Mouse (Mus musculus) hindbrain, embryonic 12.5 days (tissue): Measurements from ENCODE around the gene Cln5. TPM values are rescaled to one million over a fixed set of nuclear protein-coding genes. Genes with fewer than 3 reads are reported as not detected.

Experiments used
- ATAC-seq: fragments of 200-750 bp; cut with Nextera tagmentation; 2 replicates; pipeline ENCODE4 v1.8.0; 2017; ENCODE audit warnings: moderate TSS enrichment; ENCODE audit not compliant: low FRiP score
- H3K27ac ChIP-seq: fragments of 300-500 bp; sonication (generic); 2 replicates; pipeline ENCODE4 v1.5.1; 2016; ENCODE audit warnings: mild to moderate bottlenecking
- H3K27me3 ChIP-seq: fragments of 300-500 bp; sonication (generic); 2 replicates; pipeline ENCODE4 v1.6.1; 2016; ENCODE audit warnings: mild to moderate bottlenecking
- H3K36me3 ChIP-seq: fragments of 300-500 bp; sonication (generic); 2 replicates; pipeline ENCODE4 v1.6.1; 2016; ENCODE audit warnings: mild to moderate bottlenecking
- H3K4me1 ChIP-seq: fragments of 300-500 bp; sonication (generic); 2 replicates; pipeline ENCODE4 v1.6.1; 2016
- H3K4me2 ChIP-seq: fragments of 300-500 bp; sonication (generic); replicated peaks from 2 replicates; pipeline ENCODE4 v1.6.1; 2016; ENCODE audit warnings: mild to moderate bottlenecking
- H3K4me3 ChIP-seq: fragments of 300-500 bp; sonication (generic); 2 replicates; pipeline ENCODE4 v1.5.1; 2016; ENCODE audit warnings: mild to moderate bottlenecking
- H3K9ac ChIP-seq: fragments of 300-500 bp; sonication (generic); 2 replicates; pipeline ENCODE4 v1.6.1; 2016; ENCODE audit warnings: mild to moderate bottlenecking, moderate library complexity
- H3K9me3 ChIP-seq: fragments of 300-500 bp; sonication (generic); replicated peaks from 2 replicates; pipeline ENCODE4 v1.6.1; 2016; ENCODE audit warnings: mild to moderate bottlenecking
- WGBS: fragments of 180-500 bp; shearing (Covaris S2); methylation state at CpG from one replicate; pipeline ENCODE4 v1.1.7; 2016; 5-methylcytosine and 5-hydroxymethylcytosine counted together
- polyA plus RNA-seq: library from polyadenylated mRNA; unstranded; fragments of >200 nt; fragmentation: Nextera tagmentation; extraction: Ambion mirVana; gene quantifications from 2 replicates; pipeline ENCODE4 v1.2.1, GENCODE M21; 2016

Cln5 gene
- polyA plus RNA-seq, 1 experiment from 2014 or later = 23.0 TPM

DNA sequence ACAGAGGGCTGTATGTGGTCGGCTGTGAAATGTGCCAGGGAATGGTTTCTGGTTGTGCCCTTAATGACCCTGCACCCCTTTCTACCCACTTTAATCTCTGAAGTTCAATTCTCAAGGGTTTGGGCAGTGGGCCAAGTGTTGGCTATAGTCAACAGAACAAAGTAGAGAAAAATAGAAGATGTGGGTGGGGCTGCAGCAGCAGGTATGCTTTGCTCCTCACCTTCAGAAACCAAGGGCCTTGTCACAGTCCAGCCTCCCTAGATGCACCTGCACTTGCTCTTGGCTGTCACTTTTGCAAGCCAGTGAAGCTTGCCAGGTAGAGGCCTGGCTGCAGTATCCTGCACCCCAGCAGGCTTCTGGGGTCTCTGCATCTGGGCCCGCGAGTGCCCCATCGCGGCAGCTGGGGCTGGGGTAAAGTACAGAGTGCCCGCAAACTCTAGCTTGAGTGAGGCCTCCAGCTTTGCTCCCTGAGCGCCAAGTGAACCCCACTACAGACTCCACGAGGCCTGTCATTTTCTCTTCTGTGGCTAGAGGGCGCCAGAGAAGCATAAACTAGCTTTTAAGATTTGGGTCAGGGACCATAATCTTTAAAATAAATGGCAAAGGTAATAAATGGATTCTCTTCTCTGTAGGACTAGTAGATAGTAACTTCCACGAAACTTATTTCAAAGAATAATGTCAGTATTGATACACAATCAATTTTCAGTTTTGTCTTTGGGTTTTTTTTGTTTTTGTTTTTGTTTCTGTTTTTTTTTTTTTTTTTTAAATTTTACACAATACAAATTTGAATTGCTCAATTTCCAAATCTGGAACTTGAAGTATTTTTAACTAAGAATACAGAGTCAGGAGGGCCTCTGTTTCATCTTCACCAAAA, 4.5 kb upstream of the Cln5 start:
- Histone ChIP-seq H3K4me2 (no peak overlapping the region), H3K27me3 (no peaks in the 10 kb centered on the region), H3K36me3 (no peaks in the 10 kb centered on the region), H3K4me1 (peaks cover 1% of the 10 kb centered on the region), H3K4me3 (no peak overlapping the region), H3K27ac (no peak overlapping the region), H3K9me3 (0 out of 2 replicates have a peak, but pooled peaks cover 1% of the 10 kb centered on the region), H3K9ac (no peak overlapping the region)
- no peak for ATAC-seq
- 17% methylated on average over 10 of the region's 10 CpGs for whole genome bisulfite sequencing

- no peak; the same call in 1 of the 2 replicates for ATAC-seq
- 13% methylated on average over 12 of the region's 12 CpGs for WGBS
Measured at GRCm38 (mm10) chr14:103069465-103069863, 552 bp upstream of the Cln5 start.

DNA sequence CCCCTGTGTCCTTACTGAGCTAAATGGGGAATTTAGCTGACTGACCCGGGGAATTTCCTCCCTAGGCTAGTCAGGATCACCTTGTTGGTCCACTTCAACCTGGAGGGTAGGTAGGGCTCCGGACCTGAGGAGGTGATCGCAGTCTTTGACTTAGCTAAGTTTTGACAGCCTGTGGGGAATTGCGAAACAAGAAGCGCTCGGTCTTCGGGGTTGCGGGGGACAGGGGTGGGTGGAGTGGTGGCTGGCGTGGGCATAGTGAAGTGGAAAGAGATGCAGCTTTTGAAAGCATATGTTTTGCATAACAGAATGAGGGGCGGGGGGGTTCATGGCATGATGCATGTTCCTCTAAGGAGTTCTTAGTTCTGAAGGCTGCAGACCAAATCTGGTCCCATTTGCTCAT, 774 bp downstream of the Cln5 start:
- Histone ChIP-seq H3K9ac (peak overlapping the region; percentile 66), H3K27me3 (no peaks in the 10 kb centered on the region), H3K9me3 (no peaks in the 10 kb centered on the region), H3K4me1 (peaks cover 6% of the 10 kb centered on the region), H3K4me3 (peak overlapping the region; percentile 54), H3K4me2 (peak overlapping the region; percentile 84), H3K27ac (peak overlapping the region; percentile 79; the same call in 1 of the 2 replicates), H3K36me3 (peaks cover 20% of the 10 kb centered on the region)
- 5% methylated on average over 10 of the region's 10 CpGs for WGBS
- no peak for ATAC-seq

More at GRCm38 (mm10) chr14:103069465-103069863, 552 bp upstream of the Cln5 start:
- H3K4me3 ChIP-seq = peak overlapping the region; percentile 54
- H3K4me2 ChIP-seq = peak overlapping the region; percentile 84
- H3K9ac ChIP-seq = peak overlapping the region; percentile 66
- H3K27me3 ChIP-seq = no peaks in the 10 kb centered on the region
- H3K9me3 ChIP-seq = no peaks in the 10 kb centered on the region
- H3K4me1 ChIP-seq = peaks cover 6% of the 10 kb centered on the region
- H3K36me3 ChIP-seq = peaks cover 12% of the 10 kb centered on the region; the same call in 1 of the 2 replicates
- peak overlapping the region; percentile 79 for H3K27ac ChIP-seq

DNA sequence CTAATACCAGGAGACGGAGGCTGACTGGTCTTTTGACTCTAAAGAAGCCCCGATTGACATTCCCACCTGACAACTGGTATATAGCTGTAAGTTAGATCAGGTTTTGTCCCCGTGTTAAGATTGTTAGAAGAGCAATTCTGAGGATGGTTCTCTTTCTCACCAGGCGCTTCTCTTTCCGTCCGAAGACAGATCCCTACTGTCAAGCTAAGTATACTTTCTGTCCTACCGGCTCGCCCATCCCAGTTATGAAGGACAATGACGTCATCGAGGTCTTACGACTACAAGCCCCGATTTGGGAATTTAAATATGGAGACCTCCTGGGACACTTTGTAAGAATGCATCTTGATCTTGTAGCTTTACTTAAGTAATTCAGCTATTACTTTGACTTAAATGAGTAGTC, 1.5 kb downstream of the Cln5 start:
- no peak overlapping the region for H3K4me2 ChIP-seq
- no peak for ATAC-seq
- H3K27me3 ChIP-seq = no peaks in the 10 kb centered on the region
- H3K27ac ChIP-seq = no peak overlapping the region
- H3K9ac ChIP-seq = no peak overlapping the region
- H3K36me3 ChIP-seq = peaks cover 24% of the 10 kb centered on the region
- no peak overlapping the region for H3K4me3 ChIP-seq
- WGBS = 93% methylated on average over 12 of the region's 12 CpGs
- no peaks in the 10 kb centered on the region for H3K9me3 ChIP-seq
- H3K4me1 ChIP-seq = peaks cover 6% of the 10 kb centered on the region

GRCm38 (mm10) chr14:103072731-103073130, 2.7 kb downstream of the Cln5 start:
- no peaks in the 10 kb centered on the region for H3K27me3 ChIP-seq
- no peak overlapping the region for H3K4me2 ChIP-seq
- no peak overlapping the region for H3K27ac ChIP-seq
- H3K4me3 ChIP-seq = no peak overlapping the region
- peaks cover 29% of the 10 kb centered on the region for H3K36me3 ChIP-seq
- 92% methylated on average over 4 of the region's 4 CpGs for WGBS
- H3K4me1 ChIP-seq = peaks cover 6% of the 10 kb centered on the region
- no peak for ATAC-seq
- H3K9ac ChIP-seq = no peak overlapping the region
- no peaks in the 10 kb centered on the region for H3K9me3 ChIP-seq

GRCm38 (mm10) chr14:103073825-103074224, 3.8 kb downstream of the Cln5 start:
- WGBS = 84% methylated on average over 8 of the region's 8 CpGs
- ATAC-seq = no peak
- Histone ChIP-seq H3K9me3 (no peaks in the 10 kb centered on the region), H3K36me3 (peaks cover 32% of the 10 kb centered on the region), H3K27ac (no peak overlapping the region), H3K9ac (no peak overlapping the region), H3K4me3 (no peak overlapping the region), H3K27me3 (no peaks in the 10 kb centered on the region), H3K4me2 (no peak overlapping the region), H3K4me1 (peaks cover 6% of the 10 kb centered on the region)

GRCm38 (mm10) chr14:103075166-103075565, 5.2 kb downstream of the Cln5 start:
- Histone ChIP-seq H3K9ac (peak overlapping the region; percentile 38; the same call in 1 of the 2 replicates), H3K27me3 (no peaks in the 10 kb centered on the region), H3K9me3 (no peaks in the 10 kb centered on the region), H3K4me1 (peaks cover 6% of the 10 kb centered on the region), H3K27ac (no peak overlapping the region), H3K4me2 (no peak overlapping the region), H3K36me3 (peaks cover 38% of the 10 kb centered on the region), H3K4me3 (no peak overlapping the region)
- ATAC-seq = no peak
- 72% methylated on average over 7 of the region's 7 CpGs for WGBS

DNA sequence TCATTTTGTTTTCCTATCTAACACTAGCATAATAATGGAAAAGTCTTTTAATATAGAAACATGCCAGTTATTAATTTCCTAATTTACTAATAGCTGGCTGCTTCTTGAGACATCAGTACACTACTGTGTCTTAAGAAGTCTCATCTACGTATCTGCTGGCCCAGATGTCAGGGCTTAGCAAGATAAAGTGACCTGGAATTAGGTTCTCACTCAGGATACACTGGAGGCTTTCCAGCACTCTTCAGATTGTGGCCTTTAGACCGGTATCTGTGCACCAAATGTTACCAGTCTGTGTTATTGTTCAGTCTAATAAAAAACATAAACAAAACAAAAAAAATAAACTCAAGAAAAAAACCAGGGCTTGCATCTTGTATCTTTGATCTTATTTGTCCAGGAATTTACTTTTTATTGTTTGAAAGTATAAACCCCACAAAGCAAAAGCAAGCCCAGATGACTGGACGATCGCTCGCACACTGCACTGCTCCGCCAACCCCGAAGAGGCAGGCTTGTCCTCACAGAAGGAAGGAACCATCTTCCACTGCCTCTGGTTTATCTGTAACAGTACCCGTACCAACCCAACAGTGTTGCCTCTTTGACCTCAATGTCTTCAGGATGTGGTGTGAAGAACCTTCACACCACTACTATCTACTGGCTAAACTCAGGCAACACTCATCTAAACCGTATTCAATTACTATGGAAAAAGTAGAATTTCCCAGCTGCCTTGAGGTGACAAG, 7.4 kb downstream of the Cln5 start:
- no peak overlapping the region for H3K4me2 ChIP-seq
- H3K9me3 ChIP-seq = no peaks in the 10 kb centered on the region
- H3K27me3 ChIP-seq = no peaks in the 10 kb centered on the region
- H3K36me3 ChIP-seq = peaks cover 32% of the 10 kb centered on the region
- no peak overlapping the region for H3K4me3 ChIP-seq
- no peak overlapping the region for H3K9ac ChIP-seq
- ATAC-seq = no peak
- no peak overlapping the region for H3K27ac ChIP-seq
- H3K4me1 ChIP-seq = no peaks in the 10 kb centered on the region
- WGBS = 92% methylated on average over 9 of the region's 9 CpGs

DNA sequence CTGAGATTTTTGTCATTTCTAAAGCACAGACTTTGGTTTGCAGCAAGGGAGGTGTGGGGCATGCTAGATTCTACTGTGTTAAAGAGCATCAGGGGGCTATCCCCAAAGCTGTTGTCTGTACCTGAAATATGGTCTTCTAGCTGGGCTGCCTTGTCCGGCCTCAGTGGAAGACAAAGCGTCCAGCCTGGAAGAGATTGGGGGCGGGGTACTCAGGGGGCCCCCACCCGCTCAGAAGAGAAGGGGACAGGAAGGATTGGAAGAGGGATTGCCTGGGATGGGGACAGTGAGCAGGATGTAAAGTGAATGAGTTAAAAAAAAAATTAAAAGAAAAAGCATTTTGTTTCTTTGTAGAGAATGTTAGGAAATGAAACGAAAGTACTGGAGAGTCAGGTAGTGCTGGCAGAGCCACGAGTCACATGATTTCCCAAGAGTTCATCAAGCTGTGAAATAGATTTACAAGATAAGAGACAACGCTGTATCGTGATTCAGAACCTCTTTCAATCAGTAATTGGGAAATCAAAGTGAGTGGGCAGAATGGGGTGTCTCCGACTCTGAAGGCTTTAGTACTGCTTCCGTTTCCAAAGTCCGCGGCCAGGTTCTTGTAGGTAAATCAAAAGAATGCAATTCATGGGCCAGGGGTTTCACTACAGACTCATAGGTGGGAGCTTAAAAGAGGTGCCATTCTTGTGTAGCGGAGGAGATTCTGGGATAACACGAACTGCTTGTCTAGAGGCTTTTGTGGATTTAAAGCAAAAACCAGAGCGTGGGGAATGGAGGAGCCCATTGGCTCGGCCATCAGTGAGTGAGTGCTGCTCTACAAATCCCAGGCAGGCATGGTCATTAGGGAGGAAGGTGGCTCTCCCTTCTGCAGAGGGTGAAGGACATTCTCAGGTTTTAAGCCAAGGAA, 8.2 kb downstream of the Cln5 start:
- no peak overlapping the region for H3K4me3 ChIP-seq
- 87% methylated on average over 16 of the region's 16 CpGs for WGBS
- no peaks in the 10 kb centered on the region for H3K9me3 ChIP-seq
- no peak overlapping the region for H3K4me2 ChIP-seq
- no peaks in the 10 kb centered on the region for H3K4me1 ChIP-seq
- no peak overlapping the region for H3K27ac ChIP-seq
- H3K27me3 ChIP-seq = no peaks in the 10 kb centered on the region
- no peak for ATAC-seq
- no peak overlapping the region for H3K9ac ChIP-seq
- peaks cover 33% of the 10 kb centered on the region for H3K36me3 ChIP-seq

DNA sequence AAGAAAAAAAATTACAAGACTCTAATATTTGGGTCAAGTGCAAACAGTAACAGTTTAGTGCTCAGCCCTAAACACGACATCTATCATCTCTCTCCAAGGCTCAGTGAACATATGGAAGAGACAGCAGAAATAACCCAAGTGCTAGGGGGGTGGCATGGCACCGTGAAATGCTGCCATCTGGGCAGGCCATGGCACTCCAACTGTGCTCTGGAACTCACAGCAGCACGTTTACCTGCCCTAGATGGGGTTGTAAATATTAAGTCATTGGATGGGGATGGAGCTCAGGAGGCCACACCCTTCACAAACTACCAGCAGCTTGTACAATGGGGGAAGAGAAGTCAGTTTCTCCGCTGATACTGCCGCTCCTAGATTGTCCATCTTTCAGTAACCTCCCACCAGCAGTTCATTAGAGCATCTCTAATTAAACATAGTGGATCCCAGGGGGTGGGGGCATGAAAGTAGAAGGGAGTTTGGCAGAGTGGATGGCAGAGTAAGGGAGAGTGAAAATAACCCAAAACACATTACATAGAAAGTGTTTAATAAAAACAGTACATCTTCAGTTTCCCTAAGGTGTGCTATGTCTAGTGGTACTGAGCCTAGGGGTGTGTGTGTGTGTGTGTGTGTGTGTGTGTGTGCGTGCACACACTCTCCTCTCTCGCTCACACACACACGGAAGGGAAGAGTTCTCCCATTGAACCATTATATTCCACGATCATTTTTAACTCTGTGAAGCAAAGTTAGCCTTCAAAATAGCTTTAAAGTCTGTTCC, 9.4 kb downstream of the Cln5 start:
- H3K4me2 ChIP-seq = no peak overlapping the region
- 90% methylated on average over 9 of the region's 9 CpGs for WGBS
- H3K9me3 ChIP-seq = no peaks in the 10 kb centered on the region
- ATAC-seq = no peak
- no peak overlapping the region for H3K9ac ChIP-seq
- H3K4me1 ChIP-seq = no peaks in the 10 kb centered on the region
- peaks cover 36% of the 10 kb centered on the region for H3K36me3 ChIP-seq
- H3K4me3 ChIP-seq = no peak overlapping the region
- H3K27me3 ChIP-seq = no peaks in the 10 kb centered on the region
- no peak overlapping the region for H3K27ac ChIP-seq

DNA sequence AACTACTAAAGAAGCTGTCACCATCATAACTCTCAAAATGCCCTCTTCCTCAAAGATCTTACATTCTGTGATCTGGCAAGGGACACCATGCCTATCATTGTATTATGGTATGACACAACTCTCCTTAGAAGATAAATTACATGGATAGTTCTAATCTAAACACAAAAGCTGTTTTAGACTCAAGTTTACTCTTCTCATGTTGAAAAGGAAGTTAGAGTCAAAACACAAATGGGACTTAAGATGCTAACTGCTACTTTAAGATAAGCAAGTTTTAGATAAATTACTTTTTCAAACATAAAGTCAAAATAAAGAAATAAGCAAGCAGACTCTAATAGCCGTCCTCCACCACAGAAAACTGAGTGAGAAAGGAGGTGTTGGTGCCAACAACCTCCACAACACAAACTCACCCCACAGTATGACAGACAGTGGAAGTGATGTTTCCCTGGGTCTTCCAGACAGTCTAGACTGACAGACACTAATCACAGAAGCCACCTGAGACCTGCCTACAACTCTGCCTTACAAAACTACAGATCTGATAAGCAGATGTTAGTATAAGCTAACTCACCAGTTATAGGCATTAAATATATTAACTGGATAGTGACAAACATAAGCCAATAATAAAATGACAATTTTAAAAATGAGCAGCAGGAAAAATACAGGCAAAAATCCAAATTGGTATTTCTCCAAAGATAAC, 16.0 kb downstream of the Cln5 start:
- Histone ChIP-seq H3K9ac (no peak overlapping the region), H3K27me3 (no peaks in the 10 kb centered on the region), H3K36me3 (peaks cover 48% of the 10 kb centered on the region), H3K27ac (no peak overlapping the region), H3K9me3 (no peaks in the 10 kb centered on the region), H3K4me1 (no peaks in the 10 kb centered on the region), H3K4me2 (no peak overlapping the region), H3K4me3 (no peak overlapping the region)
- no peak for ATAC-seq
- 89% methylated on average over 1 of the region's 1 CpGs for WGBS
